Mouse (Mus musculus): Measurements from ENCODE around the gene Hoxa5.

DNA sequence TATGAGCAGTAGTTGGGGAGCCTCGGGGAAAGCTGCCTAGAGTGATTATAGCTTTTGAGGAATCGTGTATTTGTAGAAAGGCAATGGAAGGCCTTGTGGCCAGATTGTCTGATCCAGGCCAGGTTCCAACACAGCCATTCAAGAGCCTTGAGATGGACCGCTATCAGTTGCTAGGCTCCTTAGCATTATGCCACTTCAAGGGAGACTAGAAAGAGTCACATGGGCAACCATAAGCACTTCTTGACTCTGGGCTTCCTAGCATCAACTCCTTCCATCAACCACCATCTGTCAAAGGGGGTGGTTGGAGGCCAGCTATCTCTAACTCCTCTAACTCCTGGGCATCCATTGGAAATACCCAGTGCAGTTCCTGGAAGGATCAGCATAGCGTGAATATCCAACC, 45.4 kb upstream of the Hoxa5 start:
- TF ChIP-seq CTCF (IDR thresholded peaks at IDR 0.05; ENCODE audit: extremely low read depth, insufficient read depth, insufficient read length, insufficient replicate concordance) (no peak), POLR2A (IDR thresholded peaks at IDR 0.05; ENCODE audit: low read depth, low read length) (no peak)
